Mouse (Mus musculus) lung, postnatal 0 days (tissue): ENCODE measurements around the gene Lpp.

Experiments used
- CTCF ChIP-seq: IDR thresholded peaks from 2 replicates; pipeline ENCODE4 v1.5.1; 2016; ENCODE audit warnings: antibody characterized with exemption, mild to moderate bottlenecking
- EP300 ChIP-seq: IDR thresholded peaks from 2 replicates; pipeline ENCODE4 v1.6.1; 2016; ENCODE audit warnings: antibody characterized with exemption, mild to moderate bottlenecking, control low read depth

- TF ChIP-seq CTCF (no peak), EP300 (0 out of 2 replicates have a peak, but pooled peaks have one; percentile 7)
These were observed 520.5 kb downstream of the Lpp start for GRCm38 (mm10) chr16:24913641-24914392.
